21 mouse cellular contexts compared by ENCODE assay signal in genomic region chr14:79733501-79733900, GRCm38 (mm10). TPM values are rescaled to one million over a fixed set of nuclear protein-coding genes. Genes with fewer than 3 reads are reported as not detected.
DNase-seq lines count a peak whose midpoint lies in the region; ATAC-seq lines count a peak whose summit lies in the region.
"Had no signal": no experiment of that assay in that cellular context is flagged by ENCODE, and none has a peak within 500 bp of the region (broad histone marks: within the 10 kb centered on the region; RNA-seq: fewer than 3 reads in every experiment).

No protein-coding gene starts in this region.

- H3K27ac ChIP-seq in midbrain, embryonic 11.5 days (ENCODE audit: low read depth, low read length): no peak overlapping the region
- no peak overlapping the region for H3K27ac ChIP-seq in midbrain, embryonic 14.5 days (replicated peaks; ENCODE audit: low read depth, low read length)

- no peaks in the 10 kb centered on the region for H3K27me3 ChIP-seq in midbrain, embryonic 11.5 days (ENCODE audit: control insufficient read depth, insufficient read depth, low read length)
- H3K27me3 ChIP-seq in midbrain, embryonic 14.5 days (ENCODE audit: control insufficient read depth, insufficient read depth, low read length): no peaks in the 10 kb centered on the region
- H3K27me3 ChIP-seq: CH12.LX, Patski had no signal

- no peak for ATAC-seq in midbrain, embryonic 11.5 days (ENCODE audit: low FRiP score)
- ATAC-seq in midbrain, embryonic 14.5 days (ENCODE audit: low FRiP score, low TSS enrichment): no peak
- ATAC-seq: activated CD4-positive, CD25-positive, alpha-beta regulatory T cell, adult 4 months; CD4-positive, CD25-positive, alpha-beta regulatory T cell, adult 4 months; Patski had no signal

- 82% methylated on average over 6 of the region's 6 CpGs for WGBS in midbrain, embryonic 11.5 days
- 77% methylated on average over 6 of the region's 6 CpGs for WGBS in midbrain, embryonic 14.5 days

- H3K4me3 ChIP-seq in midbrain, embryonic 11.5 days (ENCODE audit: low read depth, low read length): no peak overlapping the region
- H3K4me3 ChIP-seq in midbrain, embryonic 14.5 days (replicated peaks; ENCODE audit: low read depth, low read length): no peak overlapping the region

- H3K9me3 ChIP-seq in midbrain, embryonic 11.5 days (ENCODE audit: control insufficient read depth, low read length): no peaks in the 10 kb centered on the region
- no peaks in the 10 kb centered on the region for H3K9me3 ChIP-seq in midbrain, embryonic 14.5 days (ENCODE audit: control insufficient read depth, low read length)
- H3K9me3 ChIP-seq: G1E had no signal

- peak; percentile 82 for DNase-seq in midbrain, embryonic 11.5 days (ENCODE audit: low spot score, missing footprints)
- DNase-seq in midbrain, embryonic 14.5 days: no peak
- peak; percentile 59 for DNase-seq in ovary, adult 18-20 months (ENCODE audit: low spot score)
- no peak for DNase-seq in ovary, postnatal 14 days (ENCODE audit: low spot score)
- peak; percentile 38 for DNase-seq in ovary, postnatal 36 days (ENCODE audit: low spot score)
- no peak for DNase-seq in ovary, postnatal 10 days (ENCODE audit: low spot score)
- DNase-seq: adrenal gland, adult 2 months; adrenal gland, adult 8-10 months; adrenal gland, postnatal 10 days; adrenal gland, postnatal 14 days; adrenal gland, postnatal 25 days; adrenal gland, postnatal 36 days; B cell, adult 2 months; cerebellum, adult 11 months; cerebellum, adult 11-12 months; cerebellum, adult 18-20 months had no signal

- H3K4me1 ChIP-seq in midbrain, embryonic 11.5 days (ENCODE audit: control insufficient read depth, insufficient read depth, low read length): no peaks in the 10 kb centered on the region
- 0 out of 2 replicates have a peak, but pooled peaks cover 3% of the 10 kb centered on the region for H3K4me1 ChIP-seq in midbrain, embryonic 14.5 days (ENCODE audit: control insufficient read depth, insufficient read depth, low read length)

- no peaks in the 10 kb centered on the region for H3K36me3 ChIP-seq in midbrain, embryonic 11.5 days (ENCODE audit: control insufficient read depth, insufficient read depth, low read length)
- no peaks in the 10 kb centered on the region for H3K36me3 ChIP-seq in midbrain, embryonic 14.5 days (ENCODE audit: control insufficient read depth, insufficient read depth, low read length)
- H3K36me3 ChIP-seq: G1E had no signal

- no peak overlapping the region for H3K9ac ChIP-seq in midbrain, embryonic 11.5 days (ENCODE audit: low read length)
- H3K9ac ChIP-seq in midbrain, embryonic 14.5 days (replicated peaks; ENCODE audit: low read length): no peak overlapping the region

- H3K4me2 ChIP-seq in midbrain, embryonic 11.5 days: no peak overlapping the region
- H3K4me2 ChIP-seq in midbrain, embryonic 14.5 days (ENCODE audit: low read length): no peak overlapping the region

RNA-seq across cellular contexts. Expression of gene Pcdh8, which starts 37.6 kb away (rescaled TPM):
- 32.8 and 37.5 TPM in 2 replicates for polyA plus RNA-seq in midbrain, embryonic 11.5 days (2014; fragmentation: Nextera tagmentation; extraction: Ambion mirVana)
- 58.7 and 61.2 TPM in 2 replicates for polyA plus RNA-seq in midbrain, embryonic 14.5 days (2014; fragmentation: Nextera tagmentation; extraction: Ambion mirVana)
- polyA plus RNA-seq: activated CD4-positive, CD25-positive, alpha-beta regulatory T cell, adult 4 months; CD4-positive, CD25-positive, alpha-beta regulatory T cell, adult 4 months; G1E had no signal

Comparison
In these comparisons a context has a peak if more than half of its experiments do, and no peak if none do; other contexts are left out.
1. DNase-seq: peak in midbrain, embryonic 11.5 days (single experiment), ovary, adult 18-20 months (single experiment) and ovary, postnatal 36 days (single experiment); none in midbrain, embryonic 14.5 days (single experiment), ovary, postnatal 14 days (single experiment) and ovary, postnatal 10 days (single experiment).